Mouse (Mus musculus) forebrain, embryonic 15.5 days (tissue): ENCODE results near the gene Fam160b1. TPM values are rescaled to one million over a fixed set of nuclear protein-coding genes. Genes with fewer than 3 reads are reported as not detected.
A peak's percentile ranks its signal among the peaks of the same experiment; 100 is the strongest.

ENCODE experiments used
- ATAC-seq: fragments of 200-750 bp; cut with Nextera tagmentation; replicated peaks from 2 replicates; pipeline ENCODE4 v1.8.0; 2017; ENCODE audit warnings: mild to moderate bottlenecking, moderate TSS enrichment, moderate library complexity
- H3K27ac ChIP-seq: fragments of 300-500 bp; sonication (generic); replicated peaks from 2 replicates; pipeline ENCODE4 v1.5.1; 2015; ENCODE audit warnings: mild to moderate bottlenecking, inconsistent platforms
- H3K27me3 ChIP-seq: fragments of 300-500 bp; sonication (generic); 2 replicates; pipeline ENCODE4 v1.6.1; 2015; ENCODE audit warnings: inconsistent platforms
- H3K36me3 ChIP-seq: fragments of 300-500 bp; sonication (generic); 2 replicates; pipeline ENCODE4 v1.6.1; 2015; ENCODE audit warnings: mild to moderate bottlenecking, inconsistent platforms
- H3K4me1 ChIP-seq: fragments of 300-500 bp; sonication (generic); 2 replicates; pipeline ENCODE4 v1.6.1; 2015; ENCODE audit warnings: inconsistent platforms
- H3K4me2 ChIP-seq: fragments of 300-500 bp; sonication (generic); replicated peaks from 2 replicates; pipeline ENCODE4 v1.6.1; 2015; ENCODE audit warnings: mild to moderate bottlenecking, inconsistent platforms
- H3K4me3 ChIP-seq: fragments of 300-500 bp; sonication (generic); 2 replicates; pipeline ENCODE4 v1.5.1; 2015; ENCODE audit warnings: mild to moderate bottlenecking, inconsistent platforms
- H3K9ac ChIP-seq: fragments of 300-500 bp; sonication (generic); replicated peaks from 2 replicates; pipeline ENCODE4 v1.6.1; 2015; ENCODE audit warnings: mild to moderate bottlenecking, inconsistent platforms
- H3K9me3 ChIP-seq: fragments of 300-500 bp; sonication (generic); 2 replicates; pipeline ENCODE4 v1.6.1; 2016; ENCODE audit warnings: inconsistent platforms
- WGBS: fragments of 180-500 bp; shearing (Covaris S2); methylation state at CpG from one replicate; pipeline ENCODE4 v1.1.7; 2015; ENCODE audit warnings: mixed read lengths; 5-methylcytosine and 5-hydroxymethylcytosine counted together
- polyA plus RNA-seq: library from polyadenylated mRNA; unstranded; fragments of >200 nt; fragmentation: Nextera tagmentation; extraction: Ambion mirVana; gene quantifications from 2 replicates; pipeline ENCODE4 v1.2.1, GENCODE M21; 2015

The Fam160b1 gene
- polyA plus RNA-seq, 1 experiment from 2014 or later, result 15.7 TPM

DNA sequence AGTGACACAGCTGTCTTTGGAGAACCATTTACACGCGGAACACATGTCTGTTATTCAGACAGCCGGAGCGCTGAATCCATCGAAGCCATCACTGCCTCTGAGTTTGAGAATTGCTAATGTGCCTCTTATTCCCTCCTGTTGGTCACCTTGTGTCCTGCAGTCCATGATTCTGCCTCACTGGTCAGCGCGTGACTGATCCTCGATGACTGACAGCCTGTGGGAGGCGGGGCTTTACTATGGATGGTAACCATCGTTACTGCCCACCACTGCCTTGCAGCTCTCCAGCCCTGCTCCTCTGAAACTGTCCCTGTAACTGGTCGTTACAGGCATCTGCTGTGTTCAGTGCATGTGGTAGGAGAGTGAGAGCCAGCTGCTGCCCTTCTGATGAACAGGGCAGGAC is 15.3 kb downstream of the Fam160b1 start:
- Histone ChIP-seq H3K4me2 (no peak overlapping the region), H3K9me3 (no peaks in the 10 kb centered on the region), H3K4me3 (no peak overlapping the region), H3K27ac (no peak overlapping the region), H3K27me3 (no peaks in the 10 kb centered on the region), H3K4me1 (no peaks in the 10 kb centered on the region), H3K9ac (no peak overlapping the region), H3K36me3 (peaks cover 86% of the 10 kb centered on the region)
- 85% methylated on average over 11 of the region's 11 CpGs for WGBS
- no peak for ATAC-seq

DNA sequence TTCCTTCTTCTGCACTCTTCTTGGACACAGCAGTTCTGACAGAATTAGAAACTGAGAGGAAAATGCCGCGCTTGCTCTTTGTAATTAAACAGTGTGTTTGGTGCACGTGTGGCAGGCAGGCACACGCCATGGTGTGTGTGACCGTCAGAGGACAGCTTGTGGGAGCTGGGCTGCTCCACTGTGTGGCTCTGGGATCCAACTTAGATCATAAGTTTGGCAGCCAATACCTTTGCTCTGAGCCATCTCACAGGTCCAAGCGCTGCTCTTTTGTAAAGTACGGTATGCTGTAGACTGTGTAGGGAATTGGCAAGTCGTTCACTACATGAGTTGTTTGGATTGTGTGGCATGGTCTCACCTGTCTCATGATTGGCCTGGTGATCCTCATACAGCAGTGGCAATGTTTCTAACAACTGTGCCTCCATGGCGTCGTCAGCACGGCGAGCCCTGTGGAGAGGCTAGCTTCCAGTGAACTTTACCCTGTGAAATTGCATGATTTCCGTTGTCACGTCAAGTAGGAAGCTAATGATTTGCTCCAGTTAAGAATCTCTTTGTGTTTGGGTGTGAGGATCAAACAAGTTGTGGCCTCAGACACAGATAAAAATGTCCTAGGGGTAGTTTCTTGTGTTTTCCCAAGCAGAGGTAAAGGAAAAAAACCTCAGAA is 16.7 kb downstream of the Fam160b1 start:
- no peak for ATAC-seq
- Histone ChIP-seq H3K4me1 (no peaks in the 10 kb centered on the region), H3K4me2 (no peak overlapping the region), H3K36me3 (peaks cover 86% of the 10 kb centered on the region), H3K27me3 (no peaks in the 10 kb centered on the region), H3K9me3 (no peaks in the 10 kb centered on the region), H3K9ac (no peak overlapping the region), H3K27ac (no peak overlapping the region), H3K4me3 (no peak overlapping the region)
- 95% methylated on average over 14 of the region's 14 CpGs for whole genome bisulfite sequencing

DNA sequence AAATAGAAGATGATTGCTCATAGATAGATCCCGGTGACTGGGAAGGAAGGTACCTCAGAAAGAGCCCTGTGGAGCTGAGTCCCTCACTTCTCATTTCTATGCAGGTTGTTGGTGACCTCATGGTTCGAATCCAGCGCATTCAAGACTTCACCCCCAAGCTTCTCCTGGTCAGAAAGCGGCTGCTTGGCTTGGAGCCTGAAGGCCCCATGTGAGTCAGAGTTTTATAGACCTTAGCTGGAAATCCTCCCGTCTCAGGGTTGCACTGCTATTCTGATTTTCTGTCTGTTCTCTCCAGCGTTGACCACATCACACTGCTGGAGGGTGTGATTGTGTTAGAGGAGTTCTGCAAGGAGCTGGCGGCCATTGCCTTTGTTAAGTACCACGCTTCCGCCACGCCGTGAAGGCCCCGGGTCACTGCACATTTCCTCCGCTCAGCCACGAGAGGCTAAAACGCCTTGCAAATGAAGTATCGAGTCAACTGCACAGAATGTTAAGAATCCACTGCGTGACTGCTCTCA is 25.8 kb downstream of the Fam160b1 start:
- H3K36me3 ChIP-seq, result peaks cover 89% of the 10 kb centered on the region
- no peak overlapping the region for H3K4me3 ChIP-seq
- WGBS, result 86% methylated on average over 17 of the region's 17 CpGs
- ATAC-seq, result no peak
- no peaks in the 10 kb centered on the region for H3K9me3 ChIP-seq
- H3K27ac ChIP-seq, result no peak overlapping the region
- no peaks in the 10 kb centered on the region for H3K4me1 ChIP-seq
- H3K27me3 ChIP-seq, result no peaks in the 10 kb centered on the region
- H3K9ac ChIP-seq, result no peak overlapping the region
- no peak overlapping the region for H3K4me2 ChIP-seq

DNA sequence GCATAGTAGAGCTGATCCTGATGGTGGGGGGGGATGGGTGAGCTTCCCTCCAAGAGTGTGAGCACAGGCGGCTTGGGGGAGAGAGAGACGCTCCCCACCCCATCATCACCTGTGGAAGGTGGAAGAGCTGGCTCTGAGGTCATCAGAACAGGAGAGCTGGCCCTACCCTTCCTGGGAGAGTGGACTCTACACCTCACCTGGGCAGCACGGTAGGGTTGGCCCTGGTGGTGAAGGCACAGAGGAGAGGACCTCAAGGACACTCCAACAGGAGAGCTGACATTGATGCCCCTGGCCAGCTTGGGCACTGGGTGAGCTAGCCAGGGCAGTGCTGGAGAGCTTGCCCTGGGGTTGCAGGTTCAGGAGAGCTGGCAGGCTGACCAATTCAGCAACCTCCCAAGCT is 31.1 kb downstream of the Fam160b1 start:
- Histone ChIP-seq H3K27ac (no peak overlapping the region), H3K27me3 (no peaks in the 10 kb centered on the region), H3K4me3 (no peak overlapping the region), H3K9ac (no peak overlapping the region), H3K36me3 (peaks cover 40% of the 10 kb centered on the region), H3K4me2 (no peak overlapping the region), H3K9me3 (no peaks in the 10 kb centered on the region), H3K4me1 (no peaks in the 10 kb centered on the region)
- peak; percentile 26; the same call in 1 of the 2 replicates for ATAC-seq
- 98% methylated on average over 3 of the region's 3 CpGs for WGBS

DNA sequence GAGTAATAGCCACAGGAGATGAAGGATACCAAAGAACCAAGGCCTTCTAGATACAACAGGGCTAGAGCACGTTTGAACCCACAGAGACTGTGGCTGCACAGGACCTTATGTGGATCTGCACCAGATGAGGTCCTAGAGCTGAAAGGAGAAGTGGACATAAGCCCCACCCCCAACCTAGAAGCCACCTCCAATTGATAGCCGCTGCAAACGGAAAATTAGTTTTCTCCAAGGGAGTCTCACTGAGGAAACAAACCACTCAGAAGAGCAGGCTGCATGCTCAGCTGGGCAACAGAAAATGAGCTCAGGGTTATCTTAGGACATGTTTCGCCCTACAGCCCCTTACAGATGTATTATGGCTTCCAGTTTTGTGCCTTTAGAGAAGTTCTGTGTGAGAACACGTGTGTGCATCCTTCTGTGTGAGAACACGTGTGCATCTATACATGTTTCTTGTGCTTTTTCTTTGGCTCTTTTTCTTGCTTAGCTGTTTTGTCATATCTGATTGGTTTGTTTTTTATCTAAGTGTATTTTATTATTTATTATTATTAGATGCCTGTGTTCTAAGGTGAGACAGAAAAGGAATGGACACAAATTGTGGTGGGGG is 33.0 kb downstream of the Fam160b1 start:
- Histone ChIP-seq H3K27me3 (no peaks in the 10 kb centered on the region), H3K27ac (no peak overlapping the region), H3K9me3 (no peaks in the 10 kb centered on the region), H3K4me2 (no peak overlapping the region), H3K9ac (no peak overlapping the region), H3K4me3 (no peak overlapping the region), H3K4me1 (no peaks in the 10 kb centered on the region), H3K36me3 (peaks cover 28% of the 10 kb centered on the region)
- 82% methylated on average over 6 of the region's 6 CpGs for whole genome bisulfite sequencing
- no peak for ATAC-seq

DNA sequence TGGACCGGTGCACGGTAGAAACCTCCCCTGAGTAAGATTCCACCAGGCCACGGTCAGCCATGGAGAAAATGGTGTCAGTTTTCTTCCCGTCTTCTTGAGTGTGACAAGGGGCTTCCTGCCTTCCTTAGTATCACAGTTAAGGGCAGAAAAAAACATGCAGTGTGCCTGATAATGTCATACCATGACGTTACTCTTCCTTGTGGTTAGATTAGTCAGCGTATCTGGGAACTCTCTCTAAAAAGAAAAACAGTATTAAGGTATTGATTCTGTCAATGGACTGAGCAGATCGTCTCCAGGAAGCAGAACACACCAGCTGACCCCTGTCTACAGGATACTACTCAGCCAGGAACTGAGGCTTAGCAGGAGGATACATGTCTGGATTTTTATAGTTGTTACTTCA is 36.1 kb downstream of the Fam160b1 start:
- Histone ChIP-seq H3K9me3 (no peaks in the 10 kb centered on the region), H3K4me2 (no peak overlapping the region), H3K4me3 (no peak overlapping the region), H3K27ac (no peak overlapping the region), H3K4me1 (no peaks in the 10 kb centered on the region), H3K9ac (no peak overlapping the region), H3K36me3 (0 out of 2 replicates have a peak, but pooled peaks cover 2% of the 10 kb centered on the region), H3K27me3 (no peaks in the 10 kb centered on the region)
- ATAC-seq, result no peak
- 88% methylated on average over 7 of the region's 7 CpGs for WGBS

DNA sequence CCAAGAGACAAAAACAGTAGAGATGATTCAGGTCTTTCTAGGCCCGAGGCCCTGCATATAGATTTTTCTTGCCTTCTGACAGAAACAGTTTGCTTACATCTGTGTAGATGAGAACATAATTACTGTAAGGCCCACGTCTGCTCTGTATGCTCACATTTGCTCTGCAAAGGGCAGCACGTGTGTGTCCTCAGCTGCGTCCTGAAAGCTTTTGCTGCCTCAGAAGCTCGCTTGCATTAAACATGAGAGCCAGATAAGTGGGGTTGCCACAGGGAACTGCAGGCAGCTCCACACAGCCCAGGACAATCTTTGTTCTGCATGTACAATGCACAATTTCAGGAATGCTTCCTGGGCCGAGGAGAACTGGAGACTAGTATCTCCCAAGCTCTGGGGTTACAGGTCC is 41.9 kb downstream of the Fam160b1 start:
- WGBS, result 57% methylated on average over 6 of the region's 6 CpGs
- no peaks in the 10 kb centered on the region for H3K36me3 ChIP-seq
- no peaks in the 10 kb centered on the region for H3K9me3 ChIP-seq
- H3K9ac ChIP-seq, result no peak overlapping the region
- ATAC-seq, result no peak
- no peaks in the 10 kb centered on the region for H3K27me3 ChIP-seq
- H3K27ac ChIP-seq, result no peak overlapping the region
- H3K4me1 ChIP-seq, result peaks cover 6% of the 10 kb centered on the region
- H3K4me3 ChIP-seq, result no peak overlapping the region
- no peak overlapping the region for H3K4me2 ChIP-seq

DNA sequence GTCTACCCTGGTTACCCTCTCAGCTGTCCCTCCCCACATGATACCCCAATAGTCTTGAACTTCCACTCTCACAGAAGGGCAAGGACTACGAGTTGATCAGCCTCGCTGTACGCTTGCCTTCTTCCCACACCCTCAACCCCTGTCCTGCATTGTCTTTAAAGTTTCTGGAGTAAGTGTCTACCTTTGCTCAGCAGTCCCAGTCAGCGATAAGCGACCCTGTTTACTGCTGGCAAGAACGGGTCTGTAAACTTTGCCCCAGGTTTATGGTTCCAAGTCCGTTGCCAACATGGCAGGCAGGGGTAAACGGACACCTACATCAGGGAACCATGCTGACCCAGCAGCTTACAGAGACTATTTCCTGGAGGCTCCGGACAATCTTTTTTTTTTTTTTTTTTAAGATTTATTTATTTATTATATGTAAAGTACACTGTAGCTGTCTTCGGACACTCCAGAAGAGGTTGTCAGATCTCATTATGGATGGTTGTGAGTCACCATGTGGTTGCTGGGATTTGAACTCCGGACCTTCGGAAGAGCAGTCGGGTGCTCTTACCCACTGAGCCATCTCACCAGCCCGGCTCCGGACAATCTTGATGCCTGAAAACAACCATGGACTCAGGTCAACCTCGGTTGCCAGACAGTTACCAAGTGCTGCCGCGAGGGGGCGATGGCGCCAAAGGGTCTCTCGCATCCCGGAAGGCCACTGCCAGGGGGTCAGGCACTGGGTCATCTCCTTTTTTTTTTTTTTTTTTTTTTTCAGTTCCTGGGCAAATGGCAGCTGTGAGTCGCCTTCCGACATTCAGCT is 43.4 kb downstream of the Fam160b1 start:
- Histone ChIP-seq H3K27me3 (no peaks in the 10 kb centered on the region), H3K4me2 (peak overlapping the region; percentile 29), H3K4me3 (no peak overlapping the region), H3K36me3 (no peaks in the 10 kb centered on the region), H3K4me1 (peaks cover 6% of the 10 kb centered on the region), H3K27ac (no peak overlapping the region), H3K9me3 (no peaks in the 10 kb centered on the region), H3K9ac (no peak overlapping the region)
- WGBS, result 17% methylated on average over 24 of the region's 24 CpGs
- ATAC-seq, result no peak; the same call in 1 of the 2 replicates

DNA sequence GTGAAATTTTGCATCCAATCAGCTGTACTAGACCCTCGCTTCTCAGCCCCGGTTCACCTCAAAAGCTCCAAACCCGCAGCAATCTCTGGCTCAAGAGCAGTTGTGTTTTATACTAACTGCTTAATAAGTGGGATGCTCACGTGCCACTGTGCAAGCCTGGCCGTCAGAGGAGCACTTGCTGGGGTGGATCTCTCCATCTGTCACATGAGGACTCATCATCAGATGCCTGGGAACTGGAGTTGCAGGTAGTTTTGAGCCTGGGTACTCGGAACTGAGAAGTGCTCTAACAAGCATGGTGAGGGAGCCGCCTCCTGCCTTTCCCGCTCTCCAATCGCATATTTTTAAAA is 44.0 kb downstream of the Fam160b1 start:
- no peak for ATAC-seq
- Histone ChIP-seq H3K4me1 (peaks cover 6% of the 10 kb centered on the region), H3K36me3 (no peaks in the 10 kb centered on the region), H3K4me2 (peak overlapping the region; percentile 29), H3K4me3 (no peak overlapping the region), H3K9me3 (no peaks in the 10 kb centered on the region), H3K27ac (no peak overlapping the region), H3K9ac (no peak overlapping the region), H3K27me3 (no peaks in the 10 kb centered on the region)
- WGBS, result 13% methylated on average over 9 of the region's 9 CpGs

DNA sequence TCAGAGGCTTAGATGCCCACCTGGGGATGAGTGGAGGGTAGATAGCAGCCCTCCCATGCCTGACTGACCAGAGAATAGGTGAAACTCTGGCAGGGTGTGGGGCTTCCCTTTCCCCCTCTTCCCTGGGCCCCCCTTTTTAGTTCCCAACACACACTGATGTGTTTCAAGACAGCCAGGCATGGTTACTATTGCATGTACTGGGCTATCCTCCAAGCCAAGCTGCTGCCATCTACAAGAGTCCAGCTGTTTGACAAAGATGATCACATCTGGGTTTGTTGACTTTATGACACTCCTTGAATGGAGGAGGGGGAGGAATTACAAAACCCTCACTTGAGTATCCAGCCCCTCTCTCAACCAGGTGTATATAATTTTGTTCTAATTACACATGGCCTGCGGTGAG is 47.5 kb downstream of the Fam160b1 start:
- 91% methylated on average over 1 of the region's 1 CpGs for WGBS
- H3K36me3 ChIP-seq, result no peaks in the 10 kb centered on the region
- no peak overlapping the region for H3K9ac ChIP-seq
- peaks cover 12% of the 10 kb centered on the region for H3K4me1 ChIP-seq
- no peak overlapping the region for H3K27ac ChIP-seq
- no peak overlapping the region for H3K4me3 ChIP-seq
- no peak overlapping the region for H3K4me2 ChIP-seq
- no peak for ATAC-seq
- no peaks in the 10 kb centered on the region for H3K27me3 ChIP-seq
- no peaks in the 10 kb centered on the region for H3K9me3 ChIP-seq

DNA sequence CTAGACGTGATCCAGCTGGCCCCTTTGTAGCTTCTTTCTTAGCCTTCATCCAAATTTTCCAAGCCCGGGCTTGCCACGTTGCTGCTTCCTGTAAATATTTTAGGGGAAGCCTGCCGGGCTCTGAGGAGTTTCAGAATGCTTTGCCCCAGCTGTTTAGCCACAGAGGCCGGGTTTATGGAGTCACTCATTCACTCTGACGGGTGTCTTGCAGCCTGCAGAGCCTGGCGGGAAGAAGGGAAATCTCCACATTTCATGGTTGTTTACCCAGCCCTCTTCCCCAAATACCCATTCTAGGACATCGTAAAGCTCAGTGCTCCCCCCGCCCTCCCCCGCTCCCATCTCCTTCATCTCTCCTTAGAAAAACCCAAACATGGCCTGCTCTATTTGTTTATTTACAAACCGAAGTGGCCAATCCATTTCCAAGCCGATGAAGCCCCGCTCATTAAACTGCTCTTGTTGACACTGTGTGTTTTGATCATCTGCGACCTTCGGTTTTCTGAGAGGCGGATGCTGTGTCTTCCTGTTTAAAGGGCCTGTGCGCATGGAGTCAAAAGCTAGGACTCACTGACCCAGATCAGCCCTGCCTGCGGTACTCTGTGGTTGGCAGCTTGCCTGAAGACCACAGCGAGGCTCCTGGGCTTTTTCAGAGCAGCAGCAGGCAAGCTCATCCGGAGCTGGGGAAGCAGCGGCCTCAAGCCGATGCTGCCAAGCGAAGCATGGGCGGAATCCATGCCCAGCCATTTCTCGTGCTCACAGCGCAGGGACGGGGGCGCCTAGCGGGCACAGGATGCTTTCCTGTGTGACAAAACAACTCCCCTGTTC is 51.1 kb downstream of the Fam160b1 start:
- Histone ChIP-seq H3K27me3 (no peaks in the 10 kb centered on the region), H3K9ac (0 out of 2 replicates have a peak overlapping the region, but pooled peaks have one; percentile 24), H3K4me1 (peaks cover 6% of the 10 kb centered on the region; the same call in 1 of the 2 replicates), H3K36me3 (no peaks in the 10 kb centered on the region), H3K4me2 (peak overlapping the region; percentile 11), H3K9me3 (no peaks in the 10 kb centered on the region), H3K27ac (peak overlapping the region; percentile 36; the same call in 1 of the 2 replicates), H3K4me3 (no peak overlapping the region)
- WGBS, result 45% methylated on average over 29 of the region's 29 CpGs
- ATAC-seq, result peak; percentile 63; the same call in 1 of the 2 replicates
